Mouse (Mus musculus): ENCODE measurements at regions not wholly inside any gene's neighbourhood (a gene's known extent, or its start where the extent isn't known, plus 50 kb on each side); places are given as distances from the start of the nearest gene placed in this dataset.

- H3K27me3 ChIP-seq (ENCODE audit: insufficient read depth, low read length), result no peaks in the 10 kb centered on the region
- H3K9me3 ChIP-seq (replicated peaks), result peaks cover 48% of the 10 kb centered on the region
- no peaks in the 10 kb centered on the region for H3K36me3 ChIP-seq (replicated peaks)
- H3K4me1 ChIP-seq (ENCODE audit: insufficient read depth, low read depth, low read length), result no peaks in the 10 kb centered on the region
- H3K4me3 ChIP-seq (ENCODE audit: low read depth, low read length), result no peak overlapping the region
- no peak for TF ChIP-seq POLR2AphosphoS5 (IDR thresholded peaks at IDR 0.05; ENCODE audit: insufficient replicate concordance, low read depth, low read length)
- no peak for TF ChIP-seq CTCF (IDR thresholded peaks at IDR 0.05; ENCODE audit: low read depth, low read length)
- TF ChIP-seq GATA1 (IDR thresholded peaks at IDR 0.05; ENCODE audit: borderline replicate concordance, low read length), result no peak
- TF ChIP-seq GATA2 (IDR thresholded peaks at IDR 0.05; ENCODE audit: borderline replicate concordance, low read depth, low read length), result no peak
- TF ChIP-seq TAL1 (conservative IDR thresholded peaks at IDR 0.05; ENCODE audit: low read depth, low read length), result no peak
- DNase-seq (ENCODE audit: low spot score) (no peak), ATAC-seq (ENCODE audit: extremely low read depth, insufficient number of reproducible peaks, low FRiP score, poor library complexity, severe bottlenecking) (no peak)
Observed at GRCm38 (mm10) chr13:58746056-58746455, 60.3 kb upstream of the Ntrk2 start.

- H3K27me3 ChIP-seq (ENCODE audit: insufficient read depth, low read length), result no peaks in the 10 kb centered on the region
- TF ChIP-seq POLR2AphosphoS5 (IDR thresholded peaks at IDR 0.05; ENCODE audit: insufficient replicate concordance, low read depth, low read length), result no peak
Observed at GRCm38 (mm10) chr13:58747685-58748084, 58.7 kb upstream of the Ntrk2 start.

GRCm38 (mm10) chr13:58756125-58756524 is 50.2 kb upstream of the Ntrk2 start:
- Histone ChIP-seq H3K9me3 (replicated peaks) (peaks cover 69% of the 10 kb centered on the region), H3K4me1 (ENCODE audit: insufficient read depth, low read depth, low read length) (no peaks in the 10 kb centered on the region), H3K4me3 (ENCODE audit: low read depth, low read length) (no peak overlapping the region), H3K36me3 (replicated peaks) (no peaks in the 10 kb centered on the region), H3K27me3 (ENCODE audit: insufficient read depth, low read length) (no peaks in the 10 kb centered on the region)
- ATAC-seq (ENCODE audit: extremely low read depth, insufficient number of reproducible peaks, low FRiP score, poor library complexity, severe bottlenecking), result no peak
- TF ChIP-seq GATA2 (IDR thresholded peaks at IDR 0.05; ENCODE audit: borderline replicate concordance, low read depth, low read length), result no peak
- TF ChIP-seq TAL1 (conservative IDR thresholded peaks at IDR 0.05; ENCODE audit: low read depth, low read length), result no peak
- TF ChIP-seq CTCF (IDR thresholded peaks at IDR 0.05; ENCODE audit: low read depth, low read length), result no peak
- TF ChIP-seq POLR2AphosphoS5 (IDR thresholded peaks at IDR 0.05; ENCODE audit: insufficient replicate concordance, low read depth, low read length), result no peak
- TF ChIP-seq GATA1 (IDR thresholded peaks at IDR 0.05; ENCODE audit: borderline replicate concordance, low read length), result no peak
- DNase-seq (ENCODE audit: low spot score), result no peak

More at GRCm38 (mm10) chr13:58747685-58748084, 58.7 kb upstream of the Ntrk2 start:
- ATAC-seq (ENCODE audit: extremely low read depth, insufficient number of reproducible peaks, low FRiP score, poor library complexity, severe bottlenecking) (no peak), DNase-seq (ENCODE audit: low spot score) (no peak)
- H3K36me3 ChIP-seq (replicated peaks), result no peaks in the 10 kb centered on the region
- H3K4me1 ChIP-seq (ENCODE audit: insufficient read depth, low read depth, low read length), result no peaks in the 10 kb centered on the region
- peaks cover 54% of the 10 kb centered on the region for H3K9me3 ChIP-seq (replicated peaks)
- H3K4me3 ChIP-seq (ENCODE audit: low read depth, low read length), result no peak overlapping the region

Data from G1E (cell line).